Mouse (Mus musculus) neural tube, embryonic 13.5 days (tissue): ENCODE measurements at regions not wholly inside any gene's neighbourhood (a gene's known extent, or its start where the extent isn't known, plus 50 kb on each side); places are given as distances from the start of the nearest gene placed in this dataset.

Source experiments
- ATAC-seq: fragments of 200-750 bp; cut with Nextera tagmentation; 2 replicates; pipeline ENCODE4 v1.8.0; 2017; ENCODE audit warnings: low read depth, mild to moderate bottlenecking, moderate TSS enrichment, moderate library complexity
- H3K27ac ChIP-seq: fragments of 300-500 bp; sonication (generic); replicated peaks from 2 replicates; pipeline ENCODE4 v1.5.1; 2015; ENCODE audit warnings: moderate library complexity, mild to moderate bottlenecking, inconsistent platforms
- H3K27me3 ChIP-seq: fragments of 300-500 bp; sonication (generic); 2 replicates; pipeline ENCODE4 v1.6.1; 2015; ENCODE audit warnings: mild to moderate bottlenecking, inconsistent platforms
- H3K36me3 ChIP-seq: fragments of 300-500 bp; sonication (generic); 2 replicates; pipeline ENCODE4 v1.6.1; 2015; ENCODE audit warnings: mild to moderate bottlenecking, inconsistent platforms
- H3K4me1 ChIP-seq: fragments of 300-500 bp; sonication (generic); replicated peaks from 2 replicates; pipeline ENCODE4 v1.6.1; 2015; ENCODE audit warnings: inconsistent platforms
- H3K4me2 ChIP-seq: fragments of 300-500 bp; sonication (generic); 2 replicates; pipeline ENCODE4 v1.6.1; 2015; ENCODE audit warnings: inconsistent platforms, mild to moderate bottlenecking, moderate library complexity
- H3K4me3 ChIP-seq: fragments of 300-500 bp; sonication (generic); 2 replicates; pipeline ENCODE4 v1.5.1; 2015; ENCODE audit warnings: mild to moderate bottlenecking, inconsistent platforms
- H3K9ac ChIP-seq: fragments of 300-500 bp; sonication (generic); 2 replicates; pipeline ENCODE4 v1.6.1; 2015; ENCODE audit warnings: moderate library complexity, mild to moderate bottlenecking, inconsistent platforms
- H3K9me3 ChIP-seq: fragments of 300-500 bp; sonication (generic); 2 replicates; pipeline ENCODE4 v1.6.1; 2016; ENCODE audit warnings: inconsistent platforms
- WGBS: fragments of 180-500 bp; shearing (Covaris S2); methylation state at CpG from one replicate; pipeline ENCODE4 v1.1.7; 2015; 5-methylcytosine and 5-hydroxymethylcytosine counted together

DNA sequence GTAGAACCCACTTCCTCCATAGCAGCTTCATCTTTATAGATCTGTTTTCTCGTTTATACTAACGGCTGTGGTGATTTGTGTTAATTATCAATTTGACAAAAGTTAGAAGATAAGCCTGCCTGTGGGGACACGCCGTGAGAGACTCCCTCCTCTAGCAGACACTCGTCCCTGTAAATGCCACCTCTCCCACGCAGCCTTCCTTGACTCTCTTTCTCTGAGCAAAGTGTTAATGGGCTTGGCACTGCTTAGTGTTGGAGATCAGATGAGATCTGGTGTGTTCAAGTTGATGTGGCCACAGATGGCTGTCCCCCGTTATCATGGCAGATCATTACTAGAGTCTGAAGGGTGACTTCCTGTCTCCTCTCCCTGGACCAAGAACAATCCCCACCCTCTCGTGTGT lies 113.1 kb downstream of the Plxna1 start:
- Histone ChIP-seq H3K9me3 (no peaks in the 10 kb centered on the region), H3K4me3 (no peak overlapping the region), H3K4me2 (no peak overlapping the region), H3K36me3 (no peaks in the 10 kb centered on the region), H3K27me3 (peaks cover 10% of the 10 kb centered on the region; the same call in 1 of the 2 replicates), H3K27ac (no peak overlapping the region), H3K9ac (no peak overlapping the region), H3K4me1 (peaks cover 22% of the 10 kb centered on the region)
- no peak for ATAC-seq
- WGBS: 79% methylated on average over 8 of the region's 8 CpGs

DNA sequence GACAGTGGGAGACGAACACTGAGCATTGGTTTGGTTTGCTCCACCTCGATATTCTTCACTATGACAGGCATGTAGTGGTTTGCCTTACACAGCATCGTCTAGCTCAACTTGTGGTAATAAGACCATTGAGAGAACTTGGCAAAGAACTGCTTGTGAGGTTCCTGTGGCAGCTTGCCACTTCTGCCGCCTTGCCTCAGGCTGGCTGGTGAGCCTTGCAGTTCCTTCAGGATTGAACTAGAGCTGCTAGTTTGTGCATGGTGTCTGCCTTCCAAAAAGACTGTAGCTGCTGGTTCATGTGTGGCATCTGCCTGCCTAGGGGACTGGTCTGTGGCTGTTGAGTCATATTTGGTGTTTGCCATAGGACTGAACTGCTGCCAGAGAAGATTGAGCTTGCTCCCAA lies 110.8 kb downstream of the Plxna1 start:
- no peak overlapping the region for H3K27ac ChIP-seq
- H3K4me3 ChIP-seq: no peak overlapping the region
- H3K36me3 ChIP-seq: no peaks in the 10 kb centered on the region
- no peak overlapping the region for H3K9ac ChIP-seq
- peaks cover 12% of the 10 kb centered on the region for H3K4me1 ChIP-seq
- ATAC-seq: no peak
- H3K4me2 ChIP-seq: no peak overlapping the region
- WGBS: 85% methylated on average over 4 of the region's 4 CpGs
- H3K9me3 ChIP-seq: no peaks in the 10 kb centered on the region
- H3K27me3 ChIP-seq: peaks cover 10% of the 10 kb centered on the region

DNA sequence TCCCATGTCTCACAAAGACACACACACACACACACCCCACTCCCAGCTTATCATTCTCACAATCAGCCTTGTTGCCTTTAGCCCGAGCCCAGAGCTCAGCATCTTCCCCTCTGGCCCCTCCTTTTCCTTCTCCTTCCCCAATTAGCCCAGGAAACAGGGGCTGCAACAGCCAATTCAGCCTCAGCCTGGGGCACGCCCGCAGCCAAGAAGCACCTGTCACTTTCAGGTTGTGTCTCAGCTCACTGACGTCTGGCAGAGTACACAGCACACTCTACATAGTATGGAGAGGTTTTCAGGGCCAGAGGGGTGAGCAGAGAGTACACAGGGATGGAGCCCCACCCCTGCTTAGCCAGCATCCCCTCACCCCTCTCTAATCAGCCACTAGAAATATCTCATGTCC lies 106.4 kb downstream of the Plxna1 start:
- peaks cover 10% of the 10 kb centered on the region for H3K4me1 ChIP-seq
- H3K27me3 ChIP-seq: peaks cover 7% of the 10 kb centered on the region
- H3K4me2 ChIP-seq: no peak overlapping the region
- H3K36me3 ChIP-seq: no peaks in the 10 kb centered on the region
- no peaks in the 10 kb centered on the region for H3K9me3 ChIP-seq
- no peak overlapping the region for H3K27ac ChIP-seq
- no peak overlapping the region for H3K9ac ChIP-seq
- no peak for ATAC-seq
- 52% methylated on average over 4 of the region's 4 CpGs for WGBS
- H3K4me3 ChIP-seq: no peak overlapping the region

DNA sequence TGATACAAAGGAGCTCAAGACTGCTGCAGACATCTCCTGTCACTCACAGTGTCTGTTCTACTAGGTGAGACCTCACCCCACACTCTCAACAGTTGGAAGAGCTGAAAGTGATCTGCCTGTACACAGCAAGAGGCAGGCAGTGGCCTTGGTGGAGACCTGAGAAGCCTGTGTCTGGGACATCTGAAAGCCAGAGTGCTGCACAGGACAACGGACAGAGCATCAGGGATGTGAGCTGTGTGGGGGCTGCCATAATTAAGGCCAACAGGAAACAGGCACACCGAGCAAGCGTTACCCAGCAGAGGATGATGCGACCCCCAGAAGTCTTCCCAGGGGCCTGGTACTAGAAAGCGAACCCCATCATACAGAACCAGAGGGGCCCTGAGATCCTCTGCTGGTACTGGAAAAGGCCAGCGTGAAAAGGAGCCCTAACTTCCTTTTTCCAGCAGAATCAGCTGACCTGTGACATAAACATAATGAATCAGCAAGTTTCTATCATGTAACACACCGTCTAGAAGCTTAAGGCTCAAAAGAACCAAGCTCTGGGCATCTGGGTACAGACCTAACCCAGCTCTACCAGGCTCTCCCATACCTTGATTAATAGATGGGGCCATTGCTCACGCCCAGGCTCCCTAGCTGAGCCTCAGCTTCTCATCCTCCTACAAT lies 105.7 kb downstream of the Plxna1 start:
- Histone ChIP-seq H3K27ac (no peak overlapping the region), H3K9ac (no peak overlapping the region), H3K36me3 (no peaks in the 10 kb centered on the region), H3K4me2 (no peak overlapping the region), H3K4me1 (peaks cover 10% of the 10 kb centered on the region), H3K4me3 (no peak overlapping the region), H3K27me3 (peaks cover under 1% of the 10 kb centered on the region), H3K9me3 (no peaks in the 10 kb centered on the region)
- 84% methylated on average over 8 of the region's 8 CpGs for WGBS
- ATAC-seq: no peak

DNA sequence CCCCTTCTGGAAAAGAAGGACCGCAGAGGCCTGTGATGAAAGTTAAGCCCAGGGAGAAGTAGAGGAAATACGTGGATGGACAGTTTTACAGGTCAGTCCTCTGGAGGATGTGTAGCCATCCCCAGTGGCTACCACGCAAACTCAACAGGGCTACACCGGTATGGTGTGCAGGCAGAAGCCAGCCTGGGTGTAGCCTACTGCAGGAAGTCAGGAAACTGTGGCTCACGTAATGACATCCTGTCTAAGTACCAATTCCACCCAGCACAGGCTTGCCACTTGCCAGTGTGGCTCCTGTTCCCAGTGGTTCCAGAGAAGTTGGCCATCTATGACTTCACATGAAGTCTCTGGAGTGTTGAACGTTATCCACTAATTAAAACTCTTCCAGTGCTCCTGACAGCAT lies 105.0 kb downstream of the Plxna1 start:
- no peak overlapping the region for H3K9ac ChIP-seq
- no peaks in the 10 kb centered on the region for H3K36me3 ChIP-seq
- no peak overlapping the region for H3K4me2 ChIP-seq
- no peaks in the 10 kb centered on the region; the same call in 1 of the 2 replicates for H3K27me3 ChIP-seq
- H3K4me1 ChIP-seq: peaks cover 10% of the 10 kb centered on the region
- no peak overlapping the region for H3K4me3 ChIP-seq
- WGBS: 81% methylated on average over 6 of the region's 6 CpGs
- no peak overlapping the region for H3K27ac ChIP-seq
- no peak for ATAC-seq
- no peaks in the 10 kb centered on the region for H3K9me3 ChIP-seq

DNA sequence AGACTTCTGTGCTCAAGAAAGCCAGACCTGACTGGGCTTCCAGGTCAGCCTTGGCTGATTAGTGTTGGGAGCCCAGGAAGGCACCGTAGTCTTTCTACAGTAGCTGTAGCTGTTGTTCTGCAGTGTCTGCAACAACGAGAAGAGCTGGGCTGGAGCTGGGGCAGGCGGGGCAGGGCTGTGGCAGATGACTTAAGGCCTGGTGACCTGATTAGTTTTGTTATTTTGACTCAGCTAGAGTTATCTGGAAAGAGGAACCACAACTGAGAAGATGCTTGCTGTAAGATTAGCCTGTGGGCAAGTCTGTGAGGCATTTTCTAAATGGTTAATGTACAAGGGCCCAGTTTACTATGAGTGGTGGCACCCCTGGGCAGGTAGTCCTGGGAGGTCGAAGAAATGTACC lies 104.3 kb downstream of the Plxna1 start:
- H3K4me3 ChIP-seq: no peak overlapping the region
- H3K27me3 ChIP-seq: no peaks in the 10 kb centered on the region; the same call in 1 of the 2 replicates
- H3K36me3 ChIP-seq: no peaks in the 10 kb centered on the region
- H3K9me3 ChIP-seq: no peaks in the 10 kb centered on the region
- H3K27ac ChIP-seq: no peak overlapping the region
- WGBS: 77% methylated on average over 4 of the region's 4 CpGs
- H3K4me1 ChIP-seq: peaks cover 10% of the 10 kb centered on the region
- H3K9ac ChIP-seq: no peak overlapping the region
- no peak for ATAC-seq
- H3K4me2 ChIP-seq: no peak overlapping the region

DNA sequence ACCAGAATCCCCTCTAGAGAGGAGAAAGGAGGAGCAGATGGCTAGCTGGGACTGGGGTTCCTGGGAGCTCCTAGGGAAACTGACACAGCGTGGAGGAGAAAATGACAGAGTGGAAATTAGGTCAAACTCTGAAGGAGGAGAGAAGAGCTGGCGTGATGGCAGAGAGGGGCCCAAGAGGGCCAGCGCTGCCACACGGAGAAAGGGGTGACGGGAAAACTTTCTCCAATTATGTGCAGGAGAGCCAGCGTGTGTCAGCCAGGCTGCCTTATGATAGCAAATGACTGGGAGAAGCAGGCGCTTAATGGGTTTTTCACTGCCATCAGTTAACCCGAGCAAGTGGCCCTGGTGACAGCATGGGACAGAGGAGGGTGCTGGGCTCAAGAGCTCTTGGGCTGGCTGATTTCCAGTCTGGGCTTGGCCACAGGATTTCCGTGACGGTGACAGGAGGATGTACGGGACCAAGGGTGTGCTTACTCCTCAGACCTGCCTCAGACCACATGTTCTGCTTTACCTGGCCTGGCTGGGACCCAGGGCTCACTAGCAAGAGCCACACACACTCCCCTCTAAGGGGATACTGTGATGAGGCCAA lies 102.9 kb downstream of the Plxna1 start:
- H3K36me3 ChIP-seq: no peaks in the 10 kb centered on the region
- no peak overlapping the region for H3K4me3 ChIP-seq
- no peak overlapping the region for H3K4me2 ChIP-seq
- ATAC-seq: peak; percentile 52; the same call in 1 of the 2 replicates
- no peak overlapping the region for H3K27ac ChIP-seq
- no peaks in the 10 kb centered on the region for H3K9me3 ChIP-seq
- WGBS: 63% methylated on average over 11 of the region's 11 CpGs
- no peaks in the 10 kb centered on the region; the same call in 1 of the 2 replicates for H3K27me3 ChIP-seq
- peaks cover 10% of the 10 kb centered on the region for H3K4me1 ChIP-seq
- H3K9ac ChIP-seq: no peak overlapping the region

DNA sequence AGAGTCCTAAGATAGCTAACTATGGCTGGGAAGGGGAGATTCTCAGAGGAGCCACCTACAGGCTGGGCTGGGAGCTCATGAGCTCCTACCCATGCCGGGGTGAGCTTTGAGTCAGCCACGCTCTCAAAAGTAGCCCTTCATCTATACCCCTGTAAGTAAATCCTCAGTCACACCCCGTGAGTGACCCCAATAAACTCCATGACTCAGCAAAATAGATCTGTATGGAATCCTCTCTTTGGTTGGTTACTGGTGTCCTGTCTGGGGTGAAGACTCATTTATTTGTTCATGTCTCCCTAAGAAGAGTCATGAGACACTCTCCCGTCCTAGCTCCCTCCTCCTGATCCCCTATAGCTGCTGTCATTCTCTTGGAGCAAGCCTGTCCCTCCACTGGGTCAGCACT lies 99.5 kb downstream of the Plxna1 start:
- no peak for ATAC-seq
- WGBS: 80% methylated on average over 4 of the region's 4 CpGs

DNA sequence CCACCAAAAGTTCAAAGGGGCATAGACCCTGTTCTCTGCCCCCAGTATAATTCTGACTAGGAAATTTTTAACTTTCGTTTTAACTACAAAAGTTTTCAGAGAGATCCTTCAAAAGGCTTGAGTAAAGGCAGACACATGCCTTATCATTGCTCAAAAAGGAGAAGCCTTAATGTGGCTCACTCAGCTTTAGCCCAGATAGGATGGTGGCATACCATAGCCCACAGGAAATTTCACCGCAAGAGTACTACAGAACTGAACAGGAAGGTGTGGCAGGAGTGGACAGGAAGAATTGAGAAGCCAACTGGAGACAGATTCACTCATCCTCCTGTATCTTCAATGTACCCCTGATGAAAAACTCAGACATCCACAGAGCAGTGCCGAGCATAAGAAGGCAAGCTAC lies 97.1 kb downstream of the Plxna1 start:
- no peaks in the 10 kb centered on the region for H3K4me1 ChIP-seq
- H3K27me3 ChIP-seq: no peaks in the 10 kb centered on the region; the same call in 1 of the 2 replicates
- H3K9me3 ChIP-seq: no peaks in the 10 kb centered on the region
- H3K4me2 ChIP-seq: no peak overlapping the region
- H3K9ac ChIP-seq: no peak overlapping the region
- no peaks in the 10 kb centered on the region for H3K36me3 ChIP-seq
- WGBS: 84% methylated on average over 3 of the region's 3 CpGs
- H3K27ac ChIP-seq: no peak overlapping the region
- ATAC-seq: no peak
- no peak overlapping the region for H3K4me3 ChIP-seq

More for the DNA sequence above, 99.5 kb downstream of the Plxna1 start:
- Histone ChIP-seq H3K27ac (no peak overlapping the region), H3K9ac (no peak overlapping the region), H3K4me1 (peaks cover 10% of the 10 kb centered on the region), H3K4me2 (no peak overlapping the region), H3K9me3 (no peaks in the 10 kb centered on the region), H3K4me3 (no peak overlapping the region), H3K36me3 (no peaks in the 10 kb centered on the region), H3K27me3 (no peaks in the 10 kb centered on the region)
